Mouse (Mus musculus): ENCODE data around the gene Tor1aip1. TPM values are rescaled to one million over a fixed set of nuclear protein-coding genes. Genes with fewer than 3 reads are reported as not detected.
A peak's percentile ranks its signal among the peaks of the same experiment; 100 is the strongest.

The Tor1aip1 gene
- polyA plus RNA-seq, 1 experiment from 2014 or later = 34.7 TPM

DNA sequence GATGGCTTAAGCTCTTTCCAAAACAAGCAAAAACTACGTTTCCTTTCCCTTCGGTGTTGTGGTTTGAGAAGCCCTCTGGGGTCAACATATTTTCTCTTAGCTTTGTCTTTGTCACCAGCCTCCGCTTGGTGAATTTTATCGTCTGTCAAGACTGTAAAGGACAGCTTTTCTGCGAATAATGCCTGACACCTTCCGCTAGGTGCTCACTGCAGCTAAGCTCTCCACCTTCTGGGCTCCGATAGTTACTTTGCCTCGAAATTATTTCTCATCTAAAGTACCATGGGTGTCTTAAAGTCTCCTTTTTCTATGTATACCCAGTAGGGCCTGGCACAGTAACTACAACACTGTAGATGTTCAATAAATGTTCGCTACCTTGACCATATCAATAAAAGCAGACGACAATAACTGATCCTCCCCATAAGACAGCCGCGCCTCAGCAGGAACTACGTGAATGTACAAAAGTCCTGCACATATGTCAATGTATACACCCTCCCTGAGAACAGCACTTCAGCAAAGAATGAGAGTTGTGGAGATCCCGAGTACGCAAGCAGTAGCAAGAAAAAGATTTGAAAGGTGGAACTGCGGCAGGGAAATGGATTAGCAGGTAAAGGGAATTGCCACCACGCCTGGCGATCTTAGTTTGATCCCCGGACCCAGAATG lies 62.4 kb downstream of the Tor1aip1 start:
- 0 out of 2 replicates have a peak, but pooled peaks cover 2% of the 10 kb centered on the region for H3K4me1 ChIP-seq (replicated peaks; ENCODE audit: control insufficient read depth, insufficient read depth, low read length)
- peak overlapping the region; percentile 100 for H3K4me3 ChIP-seq (ENCODE audit: low read depth, low read length)
- H3K4me2 ChIP-seq (replicated peaks; ENCODE audit: low read depth) = peak overlapping the region; percentile 77
- H3K9me3 ChIP-seq (ENCODE audit: control insufficient read depth) = no peaks in the 10 kb centered on the region
- peak overlapping the region; percentile 99 for H3K27ac ChIP-seq (ENCODE audit: low read depth, low read length)
- no peaks in the 10 kb centered on the region for H3K27me3 ChIP-seq (replicated peaks; ENCODE audit: control insufficient read depth, insufficient read depth, low read length)
- 2% methylated on average over 19 of the region's 19 CpGs for WGBS
- peak overlapping the region; percentile 100 for H3K9ac ChIP-seq (ENCODE audit: low read depth, low read length)
- no peaks in the 10 kb centered on the region for H3K36me3 ChIP-seq (ENCODE audit: control insufficient read depth, insufficient read depth)
- no peak for ATAC-seq
- peak; percentile 48 for TF ChIP-seq CTCF (IDR thresholded peaks at IDR 0.05; ENCODE audit: low read depth)

DNA sequence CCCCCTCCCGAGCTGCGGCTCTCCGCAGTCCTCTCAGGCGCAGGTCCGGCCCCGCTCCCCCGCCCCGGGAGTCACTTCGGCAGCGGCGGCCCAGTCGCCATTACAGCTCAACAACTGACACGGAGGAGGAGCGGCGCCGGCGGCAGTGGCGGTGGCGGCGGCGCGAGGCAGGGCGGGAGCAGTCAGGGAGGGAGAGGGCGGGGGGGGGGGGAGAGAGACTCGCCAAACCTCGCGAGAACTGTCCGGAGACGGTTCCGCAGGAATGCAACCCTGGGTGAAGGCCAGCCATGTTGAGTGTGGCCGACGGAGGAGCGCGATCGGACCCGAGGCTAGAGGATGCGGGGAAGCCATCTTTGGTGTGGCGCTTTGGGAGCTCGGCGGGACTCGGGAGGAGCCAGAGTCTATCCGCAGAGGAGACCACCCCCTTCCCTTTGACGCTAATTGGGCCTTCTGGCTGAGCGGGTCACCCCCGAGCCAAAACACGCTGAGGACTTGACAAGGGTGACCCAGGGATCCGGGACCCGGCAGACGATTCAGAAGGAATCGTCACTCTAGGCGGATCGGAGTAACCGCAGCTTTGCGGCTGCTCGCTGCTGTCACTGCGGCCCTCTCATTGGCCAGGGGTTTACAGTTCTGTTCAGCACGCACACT lies 63.1 kb downstream of the Tor1aip1 start, which contains the start of gene Cep350:
TSS of gene Cep350 (minus strand) at position 188 of the 651 bp plus-strand sequence.
- no peaks in the 10 kb centered on the region for H3K36me3 ChIP-seq (ENCODE audit: control insufficient read depth, insufficient read depth)
- H3K9ac ChIP-seq (ENCODE audit: low read depth, low read length) = peak within 1 kb of the TSS; percentile 100
- peak; percentile 97 for ATAC-seq
- TF ChIP-seq CTCF (IDR thresholded peaks at IDR 0.05; ENCODE audit: low read depth) = no peak
- H3K4me1 ChIP-seq (replicated peaks; ENCODE audit: control insufficient read depth, insufficient read depth, low read length) = 0 out of 2 replicates have a peak, but pooled peaks cover 2% of the 10 kb centered on the region
- no peaks in the 10 kb centered on the region for H3K27me3 ChIP-seq (replicated peaks; ENCODE audit: control insufficient read depth, insufficient read depth, low read length)
- WGBS = under 1% methylated on average over 53 of the region's 57 CpGs
- peak within 1 kb of the TSS; percentile 77 for H3K4me2 ChIP-seq (replicated peaks; ENCODE audit: low read depth)
- H3K9me3 ChIP-seq (ENCODE audit: control insufficient read depth) = no peaks in the 10 kb centered on the region
- peak within 1 kb of the TSS; percentile 100 for H3K4me3 ChIP-seq (ENCODE audit: low read depth, low read length)
- peak within 1 kb of the TSS; percentile 99 for H3K27ac ChIP-seq (ENCODE audit: low read depth, low read length)

DNA sequence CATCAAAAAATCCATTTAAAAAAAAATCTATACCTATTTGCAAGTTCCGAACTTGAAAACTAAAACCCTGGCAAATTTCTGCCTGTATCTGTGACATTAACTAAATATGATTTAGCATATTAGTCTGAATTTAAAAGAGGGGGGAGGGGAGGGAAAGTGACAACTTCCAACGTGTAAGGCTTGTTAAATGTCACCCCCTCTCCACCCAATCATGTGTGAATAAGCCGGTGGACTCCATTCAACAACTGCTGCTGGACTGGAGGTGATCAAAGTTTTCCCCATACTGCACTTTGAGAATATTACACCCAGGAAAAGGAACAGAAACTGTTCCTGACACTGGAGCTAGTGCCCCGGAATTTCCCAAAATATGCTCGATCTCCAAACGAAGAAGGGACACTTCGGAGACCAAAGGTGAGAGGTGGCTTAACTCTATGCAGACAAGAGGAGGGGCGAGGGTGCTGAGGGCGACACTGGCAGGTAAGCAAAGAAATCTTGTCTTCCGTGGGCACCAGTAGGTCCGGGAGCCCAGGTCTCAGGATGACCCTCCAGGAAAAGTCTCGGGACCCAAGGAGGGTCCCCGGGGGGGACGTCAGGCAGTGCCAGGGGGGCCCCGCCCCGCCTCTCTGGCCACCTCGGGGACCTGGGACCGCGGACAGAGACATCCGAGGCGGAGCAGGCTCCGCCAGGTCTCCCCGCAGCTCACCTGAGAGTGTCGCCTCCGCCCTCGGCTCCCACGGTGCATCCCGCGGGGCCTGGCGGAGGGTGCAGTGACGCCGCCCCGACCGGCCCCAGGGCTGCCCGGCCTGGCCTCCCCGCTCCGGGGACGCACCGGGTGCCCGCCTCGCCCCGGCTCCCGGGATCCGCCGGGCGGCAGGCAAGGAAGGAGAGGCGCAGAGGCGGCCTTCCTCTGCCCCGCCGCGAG lies 63.9 kb downstream of the Tor1aip1 start:
- Histone ChIP-seq H3K9ac (ENCODE audit: low read depth, low read length) (peak overlapping the region; percentile 100), H3K4me1 (replicated peaks; ENCODE audit: control insufficient read depth, insufficient read depth, low read length) (0 out of 2 replicates have a peak, but pooled peaks cover 2% of the 10 kb centered on the region), H3K36me3 (ENCODE audit: control insufficient read depth, insufficient read depth) (no peaks in the 10 kb centered on the region), H3K4me3 (ENCODE audit: low read depth, low read length) (peak overlapping the region; percentile 100), H3K9me3 (ENCODE audit: control insufficient read depth) (no peaks in the 10 kb centered on the region), H3K27ac (ENCODE audit: low read depth, low read length) (peak overlapping the region; percentile 99), H3K4me2 (replicated peaks; ENCODE audit: low read depth) (peak overlapping the region; percentile 77), H3K27me3 (replicated peaks; ENCODE audit: control insufficient read depth, insufficient read depth, low read length) (no peaks in the 10 kb centered on the region)
- TF ChIP-seq CTCF (IDR thresholded peaks at IDR 0.05; ENCODE audit: low read depth) = no peak
- under 1% methylated on average over 51 of the region's 51 CpGs for WGBS
- ATAC-seq = peak; percentile 72

Other genes starting within 250 kb of the Tor1aip1 start
- gene Qsox1, start 223.6 kb downstream of the Tor1aip1 start, polyA plus RNA-seq (2015; fragmentation: Nextera tagmentation; extraction: Ambion mirVana) = 28.4 and 30.1 TPM in 2 replicates
- gene Cep350, start 63.2 kb downstream of the Tor1aip1 start, polyA plus RNA-seq (2015; fragmentation: Nextera tagmentation; extraction: Ambion mirVana) = 12.8 and 14.1 TPM in 2 replicates
- 129 and 142 TPM in 2 replicates for gene Tor1aip2, start 1.1 kb downstream of the Tor1aip1 start, polyA plus RNA-seq (2015; fragmentation: Nextera tagmentation; extraction: Ambion mirVana)
- gene Fam163a, start 168.5 kb upstream of the Tor1aip1 start, polyA plus RNA-seq (2015; fragmentation: Nextera tagmentation; extraction: Ambion mirVana) = 1.6 and 1.8 TPM in 2 replicates